Comparison of ENCODE assay signal across 8 mouse cellular contexts in the genomic region with DNA sequence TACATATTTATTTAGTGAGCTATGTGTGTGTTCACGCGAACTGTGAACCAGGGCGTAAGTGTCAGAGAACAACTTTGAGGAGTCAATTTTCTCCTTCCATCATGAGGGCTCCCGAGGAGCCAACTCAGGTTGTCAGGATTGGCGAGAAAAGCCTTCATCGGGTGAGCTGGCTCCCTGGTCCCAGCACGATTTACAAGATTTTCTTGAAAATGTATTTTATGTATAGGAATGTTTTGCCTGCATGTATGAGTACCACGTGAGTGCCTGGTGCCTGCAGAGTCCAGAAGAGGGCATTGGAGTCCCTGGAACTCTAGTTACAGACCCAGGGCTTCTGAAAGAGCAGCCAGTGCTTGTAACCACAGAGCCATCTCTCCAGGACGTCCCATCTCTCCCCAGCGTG. TPM values are rescaled to one million over a fixed set of nuclear protein-coding genes. Genes with fewer than 3 reads are reported as not detected.
DNase-seq lines count a peak whose midpoint lies in the region; ATAC-seq lines count a peak whose summit lies in the region.

No protein-coding gene starts in this region.

- DNase-seq in cerebellum, postnatal 10 days, result peak; percentile 37 to 40
- no peak for DNase-seq in cerebellum, postnatal 4 days (ENCODE audit: low spot score in 2 of 2)
- DNase-seq in layer of hippocampus, postnatal 36 days, result no peak
- no peak for DNase-seq in left cerebral cortex, postnatal 10 days (ENCODE audit: extremely low spot score in 1 of 2, low spot score in 2 of 2)

- H3K36me3 ChIP-seq in forebrain, embryonic 13.5 days (ENCODE audit: poor library complexity, severe bottlenecking), result 0 out of 2 replicates have a peak, but pooled peaks cover 6% of the 10 kb centered on the region
- H3K36me3 ChIP-seq in kidney, embryonic 16.5 days (ENCODE audit: insufficient read depth, low read length), result no peaks in the 10 kb centered on the region

- 6% methylated on average over 10 of the region's 10 CpGs for WGBS in forebrain, embryonic 13.5 days
- 7% methylated on average over 10 of the region's 10 CpGs for whole genome bisulfite sequencing in kidney, embryonic 16.5 days

- H3K27me3 ChIP-seq in forebrain, embryonic 13.5 days, result no peaks in the 10 kb centered on the region
- peaks cover 3% of the 10 kb centered on the region; the same call in 1 of the 2 replicates for H3K27me3 ChIP-seq in kidney, embryonic 16.5 days (ENCODE audit: insufficient read depth, low read length)

- H3K4me3 ChIP-seq in forebrain, embryonic 13.5 days, result peak overlapping the region; percentile 78
- H3K4me3 ChIP-seq in kidney, embryonic 16.5 days (ENCODE audit: low read length), result peak overlapping the region; percentile 95

- peak overlapping the region; percentile 68 for H3K4me2 ChIP-seq in forebrain, embryonic 13.5 days
- peak overlapping the region; percentile 78 for H3K4me2 ChIP-seq in kidney, embryonic 16.5 days (replicated peaks; ENCODE audit: low read depth, low read length)

- H3K9ac ChIP-seq in forebrain, embryonic 13.5 days, result peak overlapping the region; percentile 53
- peak overlapping the region; percentile 93 for H3K9ac ChIP-seq in kidney, embryonic 16.5 days (replicated peaks; ENCODE audit: low read length)

- intact Hi-C loops in left cerebral cortex, postnatal 10 days (cut with DNase I), result no loop called here

- no peaks in the 10 kb centered on the region for H3K9me3 ChIP-seq in forebrain, embryonic 13.5 days (replicated peaks)
- H3K9me3 ChIP-seq in kidney, embryonic 16.5 days (ENCODE audit: low read length), result no peaks in the 10 kb centered on the region

- no peak overlapping the region for H3K27ac ChIP-seq in forebrain, embryonic 13.5 days
- no peak overlapping the region for H3K27ac ChIP-seq in kidney, embryonic 16.5 days (ENCODE audit: low read length)

- peak; percentile 37 for ATAC-seq in activated CD4-positive, CD25-positive, alpha-beta regulatory T cell, adult 4 months
- peak; percentile 43 for ATAC-seq in forebrain, embryonic 13.5 days
- ATAC-seq in kidney, embryonic 16.5 days (ENCODE audit: low FRiP score, low TSS enrichment), result peak; percentile 58; the same call in 1 of the 2 replicates
- peak; percentile 30 for ATAC-seq in megakaryocyte, adult 5-6 weeks (ENCODE audit: poor library complexity, severe bottlenecking)

- H3K4me1 ChIP-seq in forebrain, embryonic 13.5 days, result peaks cover 16% of the 10 kb centered on the region
- H3K4me1 ChIP-seq in kidney, embryonic 16.5 days (ENCODE audit: insufficient read depth, low read length), result peaks cover 15% of the 10 kb centered on the region

RNA-seq across cellular contexts. Expression of gene Abcd4, which starts 0.5 kb away (rescaled TPM):
- 10 to 100 TPM in 1 of 2 experiments, 1 to 10 TPM in 1; 7.8 to 10.3 TPM for polyA plus RNA-seq in activated CD4-positive, CD25-positive, alpha-beta regulatory T cell, adult 4 months (2017; shearing (Covaris generic))
- polyA plus RNA-seq in forebrain, embryonic 13.5 days (2015; fragmentation: Nextera tagmentation; extraction: Ambion mirVana), result 13.9 and 14.7 TPM in 2 replicates
- polyA plus RNA-seq in kidney, embryonic 16.5 days (2015; fragmentation: Nextera tagmentation; extraction: Ambion mirVana), result 22.4 and 24.6 TPM in 2 replicates
- total RNA-seq in megakaryocyte, adult 5-6 weeks (2015), result 3.1 and 4.7 TPM in 2 replicates
- 4.5 TPM in 2 replicates for total RNA-seq in megakaryocyte, adult 5-6 weeks (2017)
- total RNA-seq in layer of hippocampus, postnatal 36 days (2021), result 10 to 100 TPM; 12.6 to 15.2 TPM
- total RNA-seq in left cerebral cortex, postnatal 10 days (2021), result 10 to 100 TPM; 10.6 to 10.8 TPM

RNA-seq across cellular contexts. Expression of gene Vrtn, which starts 23.2 kb away (rescaled TPM):
- not detected for polyA plus RNA-seq in activated CD4-positive, CD25-positive, alpha-beta regulatory T cell, adult 4 months (2017; shearing (Covaris generic))
- not detected in 2 replicates for polyA plus RNA-seq in forebrain, embryonic 13.5 days (2015; fragmentation: Nextera tagmentation; extraction: Ambion mirVana)
- polyA plus RNA-seq in kidney, embryonic 16.5 days (2015; fragmentation: Nextera tagmentation; extraction: Ambion mirVana), result not detected in 2 replicates
- total RNA-seq in megakaryocyte, adult 5-6 weeks (2015), result not detected in 2 replicates
- total RNA-seq in megakaryocyte, adult 5-6 weeks (2017), result not detected in 2 replicates
- total RNA-seq in layer of hippocampus, postnatal 36 days (2021), result not detected
- total RNA-seq in left cerebral cortex, postnatal 10 days (2021), result under 1 TPM in 1 of 2 experiments, not detected in 1; 0.11 TPM

RNA-seq across cellular contexts. Expression of gene Vsx2, which starts 48.1 kb away (rescaled TPM):
- polyA plus RNA-seq in activated CD4-positive, CD25-positive, alpha-beta regulatory T cell, adult 4 months (2017; shearing (Covaris generic)), result not detected
- not detected in 2 replicates for polyA plus RNA-seq in forebrain, embryonic 13.5 days (2015; fragmentation: Nextera tagmentation; extraction: Ambion mirVana)
- polyA plus RNA-seq in kidney, embryonic 16.5 days (2015; fragmentation: Nextera tagmentation; extraction: Ambion mirVana), result not detected in 2 replicates
- total RNA-seq in megakaryocyte, adult 5-6 weeks (2015), result not detected in 2 replicates
- not detected in 2 replicates for total RNA-seq in megakaryocyte, adult 5-6 weeks (2017)
- total RNA-seq in layer of hippocampus, postnatal 36 days (2021), result under 1 TPM in 1 of 2 experiments, not detected in 1; 0.12 TPM
- under 1 TPM; 0.39 TPM for total RNA-seq in left cerebral cortex, postnatal 10 days (2021)

Comparison
In these comparisons a context has a peak if more than half of its experiments do, and no peak if none do; other contexts are left out.
1. DNase-seq: peak in cerebellum, postnatal 10 days (2 of 2); none in cerebellum, postnatal 4 days (0 of 2), layer of hippocampus, postnatal 36 days (0 of 2) and left cerebral cortex, postnatal 10 days (0 of 2).
2. Peak in every context shown above with its lines, with median percentiles within 50 percentile points of each other: ATAC-seq.